Comparison of ENCODE assay signal across 8 mouse cellular contexts in the genomic region with DNA sequence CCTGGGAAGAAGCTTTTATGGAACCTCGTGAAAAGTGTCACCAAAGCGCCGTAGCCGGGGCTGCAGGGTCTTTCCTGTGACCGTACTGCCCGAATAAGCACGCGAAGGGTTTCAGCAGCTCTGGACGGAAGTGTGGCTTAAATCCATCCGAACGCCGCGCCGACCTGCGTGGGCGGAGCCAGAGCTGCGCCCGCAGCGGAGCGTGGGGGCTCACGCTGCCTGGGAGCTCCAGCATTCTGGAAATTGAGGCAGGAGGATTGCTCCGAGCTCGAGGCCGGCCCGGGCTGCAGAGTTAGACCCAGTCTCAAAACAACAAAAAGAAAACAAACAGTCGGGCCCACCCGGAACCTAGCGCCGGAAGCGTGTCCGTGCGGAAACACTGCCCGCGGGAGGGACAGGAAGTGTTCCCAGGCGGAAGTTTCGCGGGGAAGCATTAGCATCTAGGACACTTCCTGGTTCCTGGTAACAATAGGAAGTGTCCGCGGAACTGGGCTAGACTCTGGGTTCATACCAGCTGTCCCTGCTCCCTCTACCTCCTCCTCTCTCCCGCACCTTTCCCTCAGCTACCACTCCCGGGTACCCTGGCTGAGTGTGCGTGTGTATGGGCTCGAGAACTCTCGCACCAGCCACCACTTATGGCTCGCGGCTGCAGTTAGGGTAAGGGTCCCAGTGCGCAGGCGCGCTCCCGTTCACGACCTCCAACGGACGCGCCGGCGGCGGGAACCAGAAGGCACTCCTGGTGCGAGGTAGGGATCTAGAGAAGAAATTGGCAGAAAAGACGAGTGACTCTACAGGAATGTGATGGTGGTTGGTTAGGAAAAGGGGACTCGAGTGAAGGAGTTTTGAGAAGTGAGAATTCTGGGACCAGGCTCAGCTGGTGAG. TPM values are rescaled to one million over a fixed set of nuclear protein-coding genes. Genes with fewer than 3 reads are reported as not detected.
A peak's percentile ranks its signal among the peaks of the same experiment; 100 is the strongest.
DNase-seq lines count a peak whose midpoint lies in the region; ATAC-seq and TF ChIP-seq lines count a peak whose summit lies in the region.

Zfp668 (minus strand) TSS at position 362 of the 882 bp plus-strand sequence.

- H3K36me3 ChIP-seq in G1E (replicated peaks): peaks cover 65% of the 10 kb centered on the region
- H3K36me3 ChIP-seq in forebrain, embryonic 16.5 days (ENCODE audit: control insufficient read depth, insufficient read depth): peaks cover 29% of the 10 kb centered on the region
- H3K36me3 ChIP-seq in lung, embryonic 15.5 days: peaks cover 45% of the 10 kb centered on the region

- WGBS in forebrain, embryonic 16.5 days: under 1% methylated on average over 60 of the region's 60 CpGs
- WGBS in lung, embryonic 15.5 days: under 1% methylated on average over 60 of the region's 60 CpGs

- H3K4me1 ChIP-seq in G1E (ENCODE audit: insufficient read depth, low read depth, low read length): peaks cover 72% of the 10 kb centered on the region
- H3K4me1 ChIP-seq in forebrain, embryonic 16.5 days (replicated peaks; ENCODE audit: control insufficient read depth, insufficient read depth, low read length): peaks cover 27% of the 10 kb centered on the region
- H3K4me1 ChIP-seq in lung, embryonic 15.5 days: peaks cover 25% of the 10 kb centered on the region

- peaks cover 32% of the 10 kb centered on the region for H3K9me3 ChIP-seq in G1E (replicated peaks)
- no peaks in the 10 kb centered on the region for H3K9me3 ChIP-seq in forebrain, embryonic 16.5 days (ENCODE audit: control insufficient read depth, low read length)
- no peaks in the 10 kb centered on the region for H3K9me3 ChIP-seq in lung, embryonic 15.5 days

- H3K27ac ChIP-seq in forebrain, embryonic 16.5 days (ENCODE audit: low read length): peak within 1 kb of the TSS; percentile 100
- peak within 1 kb of the TSS; percentile 98 for H3K27ac ChIP-seq in lung, embryonic 15.5 days

- peak within 1 kb of the TSS; percentile 92 for H3K4me3 ChIP-seq in G1E (ENCODE audit: low read depth, low read length)
- peak within 1 kb of the TSS; percentile 93 for H3K4me3 ChIP-seq in forebrain, embryonic 16.5 days (replicated peaks; ENCODE audit: low read length)
- H3K4me3 ChIP-seq in lung, embryonic 15.5 days: peak within 1 kb of the TSS; percentile 73

- DNase-seq in G1E (ENCODE audit: low spot score): peak; percentile 85
- DNase-seq in cerebellum, adult 18-20 months: peak; percentile 89 to 91
- DNase-seq in heart, postnatal 4 days: peak; percentile 93
- DNase-seq in layer of hippocampus, adult 8-10 months (ENCODE audit: low spot score in 2 of 2): peak; percentile 81 to 89
- peak; percentile 79 for DNase-seq in ovary, adult 18-20 months (ENCODE audit: low spot score)
- peak; percentile 91 for DNase-seq in thymus, postnatal 0 days (ENCODE audit: low spot score)

- peak within 1 kb of the TSS; percentile 100 for H3K9ac ChIP-seq in forebrain, embryonic 16.5 days (replicated peaks; ENCODE audit: low read depth, low read length)
- H3K9ac ChIP-seq in lung, embryonic 15.5 days: peak within 1 kb of the TSS; percentile 97

- no peaks in the 10 kb centered on the region for H3K27me3 ChIP-seq in G1E (ENCODE audit: insufficient read depth, low read length)
- H3K27me3 ChIP-seq in forebrain, embryonic 16.5 days (replicated peaks; ENCODE audit: control insufficient read depth, insufficient read depth, low read length): no peaks in the 10 kb centered on the region
- no peaks in the 10 kb centered on the region for H3K27me3 ChIP-seq in lung, embryonic 15.5 days

- peak; percentile 46 for ATAC-seq in G1E (ENCODE audit: extremely low read depth, insufficient number of reproducible peaks, low FRiP score, poor library complexity, severe bottlenecking)
- peak; percentile 64 for ATAC-seq in forebrain, embryonic 16.5 days
- peak; percentile 58 for ATAC-seq in lung, embryonic 15.5 days (ENCODE audit: borderline replicate concordance, extremely low read depth, low FRiP score, low TSS enrichment)

- peak within 1 kb of the TSS; percentile 70 for H3K4me2 ChIP-seq in forebrain, embryonic 16.5 days (ENCODE audit: low read length)
- peak within 1 kb of the TSS; percentile 69 for H3K4me2 ChIP-seq in lung, embryonic 15.5 days

- no peak for TF ChIP-seq CTCF in G1E (IDR thresholded peaks at IDR 0.05; ENCODE audit: low read depth, low read length)

RNA-seq across cellular contexts. Expression of gene Zfp668, which starts in this region (rescaled TPM):
- total RNA-seq in G1E (2014; fragmentation: Nextera tagmentation) (9.2 and 14.9 TPM in 2 replicates), G1E (2017) (4.2 and 5.7 TPM in 2 replicates)
- polyA plus RNA-seq in G1E (2012): 33.9 and 39.5 TPM in 2 replicates
- polyA plus RNA-seq in forebrain, embryonic 16.5 days (2015; fragmentation: Nextera tagmentation; extraction: Ambion mirVana): 43.4 and 45.4 TPM in 2 replicates
- 1 to 10 TPM; 7.7 to 8.9 TPM for total RNA-seq in heart, postnatal 4 days (2021)
- total RNA-seq in layer of hippocampus, adult 8-10 months (2022): 10 to 100 TPM; 19.2 to 23.8 (median 22.9) TPM
- polyA plus RNA-seq in lung, embryonic 15.5 days (2015; fragmentation: Nextera tagmentation; extraction: Ambion mirVana): 17.9 and 21.3 TPM in 2 replicates
- polyA plus RNA-seq in thymus, postnatal 0 days (2015; fragmentation: Nextera tagmentation; extraction: Ambion mirVana): 22.0 and 26.2 TPM in 2 replicates

Comparison
In these comparisons a context has a peak if more than half of its experiments do, and no peak if none do; other contexts are left out.
1. Peak in every context shown above with its lines: DNase-seq, ATAC-seq, H3K4me3 ChIP-seq and H3K27ac ChIP-seq.